Mouse (Mus musculus): ENCODE measurements around the gene Wnt7b.

GRCm38 (mm10) chr15:85604938-85605337, 22.7 kb upstream of the Wnt7b start:
- TF ChIP-seq CTCF (IDR thresholded peaks at IDR 0.05; ENCODE audit: borderline replicate concordance, control insufficient read depth, extremely low read depth, insufficient read depth, low read length, poor library complexity): no peak
- no peak for TF ChIP-seq POLR2A (IDR thresholded peaks at IDR 0.05; ENCODE audit: control insufficient read depth, extremely low read depth, insufficient read depth, low read length, poor library complexity)

Data from thymus, adult 2 months (tissue).